Mouse (Mus musculus) CH12.LX (cell line): Measurements from ENCODE around the gene Slc44a1.

Source experiments
- CTCF ChIP-seq, 2 experiments: IDR thresholded peaks in 1 of 2; conservative IDR thresholded peaks in 1 of 2; 2 replicates each; pipeline ENCODE4 v1.5.1; 2011 to 2012; ENCODE audit warnings: low read depth in 2 of 2, low read length in 2 of 2, improper control_type of control experiment in 1 of 2, inconsistent platforms in 1 of 2, mild to moderate bottlenecking in 1 of 2, moderate library complexity in 1 of 2
- EP300 ChIP-seq: IDR thresholded peaks from 2 replicates; pipeline ENCODE4 v1.6.1; 2011; ENCODE audit warnings: low read length, improper control_type of control experiment
- GABPA ChIP-seq: IDR thresholded peaks from 2 replicates; pipeline ENCODE4 v1.6.1; 2012; ENCODE audit warnings: low read depth, low read length, improper control_type of control experiment, inconsistent platforms; ENCODE audit not compliant: insufficient replicate concordance
- HCFC1 ChIP-seq: IDR thresholded peaks from 2 replicates; pipeline ENCODE4 v1.6.1; 2012; ENCODE audit warnings: low read depth, mild to moderate bottlenecking, inconsistent platforms, low read length, improper control_type of control experiment
- KAT2A ChIP-seq: IDR thresholded peaks from 2 replicates; pipeline ENCODE4 v1.6.1; 2012; ENCODE audit warnings: low read length, improper control_type of control experiment, inconsistent platforms; ENCODE audit not compliant: insufficient replicate concordance
- POLR2A ChIP-seq: IDR thresholded peaks from 2 replicates; pipeline ENCODE4 v1.6.1; 2011; ENCODE audit warnings: low read depth, mild to moderate bottlenecking, improper control_type of control experiment, low read length
- USF2 ChIP-seq: conservative IDR thresholded peaks from 2 replicates; pipeline ENCODE4 v1.6.1; 2011; ENCODE audit warnings: low read depth, low read length, improper control_type of control experiment
- ZC3H11A ChIP-seq: IDR thresholded peaks from 2 replicates; pipeline ENCODE4 v1.6.1; 2012; ENCODE audit warnings: low read depth, mild to moderate bottlenecking, inconsistent platforms, low read length, improper control_type of control experiment

GRCm38 (mm10) chr4:53513276-53514081, 73.3 kb downstream of the Slc44a1 start:
- TF ChIP-seq GABPA (no peak), ZC3H11A (no peak), KAT2A (no peak), EP300 (peak; percentile 68; the same call in 1 of the 2 replicates), CTCF (conservative IDR thresholded peaks at IDR 0.05 in 1 of 2, IDR thresholded peaks at IDR 0.05 in 1 of 2; ENCODE audit: low read depth in 2 of 2, low read length in 2 of 2) (no peak), USF2 (no peak), POLR2A (no peak), HCFC1 (no peak)
